Mouse (Mus musculus): ENCODE data around the gene Sox13. TPM values are rescaled to one million over a fixed set of nuclear protein-coding genes. Genes with fewer than 3 reads are reported as not detected.

The Sox13 gene
- polyA plus RNA-seq, 1 experiment from 2014 or later, result 6.6 TPM

- Histone ChIP-seq H3K27me3 (replicated peaks; ENCODE audit: control insufficient read depth, insufficient read depth, low read length) (no peaks in the 10 kb centered on the region), H3K9me3 (ENCODE audit: control insufficient read depth, low read length) (no peaks in the 10 kb centered on the region), H3K4me3 (ENCODE audit: low read depth, low read length) (no peak overlapping the region), H3K27ac (replicated peaks; ENCODE audit: low read depth, low read length) (no peak overlapping the region), H3K36me3 (ENCODE audit: control insufficient read depth, insufficient read depth, low read length) (no peaks in the 10 kb centered on the region), H3K9ac (ENCODE audit: low read depth, low read length) (no peak overlapping the region), H3K4me1 (ENCODE audit: control insufficient read depth, insufficient read depth, low read length) (peaks cover 3% of the 10 kb centered on the region; the same call in 1 of the 2 replicates), H3K4me2 (ENCODE audit: low read depth, low read length) (no peak overlapping the region)
- WGBS, result 55% methylated on average over 6 of the region's 6 CpGs
- DNase-seq (ENCODE audit: low spot score), result no peak
- ATAC-seq (ENCODE audit: low read depth), result no peak
These were observed 8.7 kb downstream of the Sox13 start for GRCm38 (mm10) chr1:133415505-133415904.

- ATAC-seq (ENCODE audit: low read depth), result no peak
- Histone ChIP-seq H3K27ac (replicated peaks; ENCODE audit: low read depth, low read length) (no peak overlapping the region), H3K4me3 (ENCODE audit: low read depth, low read length) (no peak overlapping the region), H3K36me3 (ENCODE audit: control insufficient read depth, insufficient read depth, low read length) (no peaks in the 10 kb centered on the region), H3K4me1 (ENCODE audit: control insufficient read depth, insufficient read depth, low read length) (peaks cover 3% of the 10 kb centered on the region; the same call in 1 of the 2 replicates), H3K4me2 (ENCODE audit: low read depth, low read length) (no peak overlapping the region), H3K9ac (ENCODE audit: low read depth, low read length) (no peak overlapping the region), H3K27me3 (replicated peaks; ENCODE audit: control insufficient read depth, insufficient read depth, low read length) (no peaks in the 10 kb centered on the region), H3K9me3 (ENCODE audit: control insufficient read depth, low read length) (no peaks in the 10 kb centered on the region)
- 40% methylated on average over 7 of the region's 7 CpGs for WGBS
- DNase-seq (ENCODE audit: low spot score), result no peak
These were observed 9.1 kb downstream of the Sox13 start for GRCm38 (mm10) chr1:133415086-133415485.

GRCm38 (mm10) chr1:133412941-133413340 is 11.2 kb downstream of the Sox13 start:
- Histone ChIP-seq H3K9me3 (ENCODE audit: control insufficient read depth, low read length) (no peaks in the 10 kb centered on the region), H3K9ac (ENCODE audit: low read depth, low read length) (no peak overlapping the region), H3K4me3 (ENCODE audit: low read depth, low read length) (no peak overlapping the region), H3K27me3 (replicated peaks; ENCODE audit: control insufficient read depth, insufficient read depth, low read length) (no peaks in the 10 kb centered on the region), H3K36me3 (ENCODE audit: control insufficient read depth, insufficient read depth, low read length) (no peaks in the 10 kb centered on the region), H3K4me1 (ENCODE audit: control insufficient read depth, insufficient read depth, low read length) (peaks cover 3% of the 10 kb centered on the region; the same call in 1 of the 2 replicates), H3K4me2 (ENCODE audit: low read depth, low read length) (no peak overlapping the region), H3K27ac (replicated peaks; ENCODE audit: low read depth, low read length) (no peak overlapping the region)
- no peak for ATAC-seq (ENCODE audit: low read depth)
- no peak for DNase-seq (ENCODE audit: low spot score)
- WGBS, result 71% methylated on average over 9 of the region's 9 CpGs

GRCm38 (mm10) chr1:133411506-133412147 is 12.6 kb downstream of the Sox13 start:
- Histone ChIP-seq H3K9ac (ENCODE audit: low read depth, low read length) (no peak overlapping the region), H3K4me3 (ENCODE audit: low read depth, low read length) (no peak overlapping the region), H3K9me3 (ENCODE audit: control insufficient read depth, low read length) (no peaks in the 10 kb centered on the region), H3K27me3 (replicated peaks; ENCODE audit: control insufficient read depth, insufficient read depth, low read length) (no peaks in the 10 kb centered on the region), H3K4me2 (ENCODE audit: low read depth, low read length) (no peak overlapping the region), H3K27ac (replicated peaks; ENCODE audit: low read depth, low read length) (no peak overlapping the region), H3K36me3 (ENCODE audit: control insufficient read depth, insufficient read depth, low read length) (no peaks in the 10 kb centered on the region), H3K4me1 (ENCODE audit: control insufficient read depth, insufficient read depth, low read length) (no peaks in the 10 kb centered on the region)
- ATAC-seq (ENCODE audit: low read depth), result no peak
- no peak for DNase-seq (ENCODE audit: low spot score)
- 85% methylated on average over 8 of the region's 8 CpGs for WGBS

GRCm38 (mm10) chr1:133409786-133410185 is 14.4 kb downstream of the Sox13 start:
- no peak overlapping the region for H3K4me3 ChIP-seq (ENCODE audit: low read depth, low read length)
- ATAC-seq (ENCODE audit: low read depth), result no peak

GRCm38 (mm10) chr1:133408880-133409516 is 15.2 kb downstream of the Sox13 start:
- no peaks in the 10 kb centered on the region for H3K4me1 ChIP-seq (ENCODE audit: control insufficient read depth, insufficient read depth, low read length)
- no peak overlapping the region for H3K27ac ChIP-seq (replicated peaks; ENCODE audit: low read depth, low read length)
- H3K36me3 ChIP-seq (ENCODE audit: control insufficient read depth, insufficient read depth, low read length), result no peaks in the 10 kb centered on the region
- ATAC-seq (ENCODE audit: low read depth), result no peak
- H3K9me3 ChIP-seq (ENCODE audit: control insufficient read depth, low read length), result no peaks in the 10 kb centered on the region
- WGBS, result 18% methylated on average over 6 of the region's 6 CpGs
- H3K4me3 ChIP-seq (ENCODE audit: low read depth, low read length), result no peak overlapping the region
- no peak overlapping the region for H3K9ac ChIP-seq (ENCODE audit: low read depth, low read length)
- H3K27me3 ChIP-seq (replicated peaks; ENCODE audit: control insufficient read depth, insufficient read depth, low read length), result no peaks in the 10 kb centered on the region
- no peak for DNase-seq (ENCODE audit: low spot score)
- H3K4me2 ChIP-seq (ENCODE audit: low read depth, low read length), result no peak overlapping the region

More at GRCm38 (mm10) chr1:133409786-133410185, 14.4 kb downstream of the Sox13 start:
- Histone ChIP-seq H3K9me3 (ENCODE audit: control insufficient read depth, low read length) (no peaks in the 10 kb centered on the region), H3K9ac (ENCODE audit: low read depth, low read length) (no peak overlapping the region), H3K27me3 (replicated peaks; ENCODE audit: control insufficient read depth, insufficient read depth, low read length) (no peaks in the 10 kb centered on the region), H3K4me2 (ENCODE audit: low read depth, low read length) (no peak overlapping the region), H3K4me1 (ENCODE audit: control insufficient read depth, insufficient read depth, low read length) (no peaks in the 10 kb centered on the region), H3K36me3 (ENCODE audit: control insufficient read depth, insufficient read depth, low read length) (no peaks in the 10 kb centered on the region), H3K27ac (replicated peaks; ENCODE audit: low read depth, low read length) (no peak overlapping the region)
- no peak for DNase-seq (ENCODE audit: low spot score)
- 52% methylated on average over 9 of the region's 9 CpGs for WGBS

GRCm38 (mm10) chr1:133408321-133408720 is 15.9 kb downstream of the Sox13 start:
- Histone ChIP-seq H3K4me3 (ENCODE audit: low read depth, low read length) (no peak overlapping the region), H3K27ac (replicated peaks; ENCODE audit: low read depth, low read length) (no peak overlapping the region), H3K4me2 (ENCODE audit: low read depth, low read length) (no peak overlapping the region), H3K27me3 (replicated peaks; ENCODE audit: control insufficient read depth, insufficient read depth, low read length) (no peaks in the 10 kb centered on the region), H3K9ac (ENCODE audit: low read depth, low read length) (no peak overlapping the region), H3K9me3 (ENCODE audit: control insufficient read depth, low read length) (no peaks in the 10 kb centered on the region), H3K36me3 (ENCODE audit: control insufficient read depth, insufficient read depth, low read length) (no peaks in the 10 kb centered on the region), H3K4me1 (ENCODE audit: control insufficient read depth, insufficient read depth, low read length) (no peaks in the 10 kb centered on the region)
- 38% methylated on average over 9 of the region's 9 CpGs for WGBS
- ATAC-seq (ENCODE audit: low read depth) (no peak), DNase-seq (ENCODE audit: low spot score) (no peak)

- Histone ChIP-seq H3K27ac (replicated peaks; ENCODE audit: low read depth, low read length) (no peak overlapping the region), H3K4me1 (ENCODE audit: control insufficient read depth, insufficient read depth, low read length) (no peaks in the 10 kb centered on the region), H3K9me3 (ENCODE audit: control insufficient read depth, low read length) (no peaks in the 10 kb centered on the region), H3K9ac (ENCODE audit: low read depth, low read length) (no peak overlapping the region), H3K36me3 (ENCODE audit: control insufficient read depth, insufficient read depth, low read length) (no peaks in the 10 kb centered on the region), H3K4me3 (ENCODE audit: low read depth, low read length) (no peak overlapping the region), H3K4me2 (ENCODE audit: low read depth, low read length) (no peak overlapping the region), H3K27me3 (replicated peaks; ENCODE audit: control insufficient read depth, insufficient read depth, low read length) (no peaks in the 10 kb centered on the region)
- ATAC-seq (ENCODE audit: low read depth) (no peak), DNase-seq (ENCODE audit: low spot score) (peak; percentile 18)
- 56% methylated on average over 6 of the region's 6 CpGs for WGBS
These were observed 16.7 kb downstream of the Sox13 start for GRCm38 (mm10) chr1:133407436-133407835.

GRCm38 (mm10) chr1:133406614-133407013 is 17.6 kb downstream of the Sox13 start:
- Histone ChIP-seq H3K9me3 (ENCODE audit: control insufficient read depth, low read length) (no peaks in the 10 kb centered on the region), H3K4me3 (ENCODE audit: low read depth, low read length) (no peak overlapping the region), H3K27ac (replicated peaks; ENCODE audit: low read depth, low read length) (no peak overlapping the region), H3K4me1 (ENCODE audit: control insufficient read depth, insufficient read depth, low read length) (no peaks in the 10 kb centered on the region), H3K36me3 (ENCODE audit: control insufficient read depth, insufficient read depth, low read length) (no peaks in the 10 kb centered on the region), H3K9ac (ENCODE audit: low read depth, low read length) (no peak overlapping the region), H3K27me3 (replicated peaks; ENCODE audit: control insufficient read depth, insufficient read depth, low read length) (no peaks in the 10 kb centered on the region), H3K4me2 (ENCODE audit: low read depth, low read length) (no peak overlapping the region)
- 69% methylated on average over 7 of the region's 7 CpGs for WGBS
- ATAC-seq (ENCODE audit: low read depth) (no peak), DNase-seq (ENCODE audit: low spot score) (no peak)
